Mouse (Mus musculus) heart, postnatal 0 days (tissue): ENCODE measurements at regions not wholly inside any gene's neighbourhood (a gene's known extent, or its start where the extent isn't known, plus 50 kb on each side); places are given as distances from the start of the nearest gene placed in this dataset.
A peak's percentile ranks its signal among the peaks of the same experiment; 100 is the strongest.

Experiments
- ATAC-seq: fragments of 200-750 bp; cut with Nextera tagmentation; 2 replicates; pipeline ENCODE4 v1.8.0; 2017; ENCODE audit warnings: low read depth, moderate number of reproducible peaks, moderate library complexity; ENCODE audit not compliant: insufficient read depth
- DNase-seq: peaks from one replicate; pipeline ENCODE4 v3.0.0-alpha.2; 2016; ENCODE audit warnings: low spot score
- H3K27ac ChIP-seq: fragments of 300-500 bp; sonication (generic); 2 replicates; pipeline ENCODE4 v1.5.1; 2014; ENCODE audit warnings: low read depth, mild to moderate bottlenecking
- H3K27me3 ChIP-seq: fragments of 300-500 bp; sonication (generic); 2 replicates; pipeline ENCODE4 v1.6.1; 2014; ENCODE audit warnings: low read length, mixed read lengths; ENCODE audit not compliant: control insufficient read depth, insufficient read depth
- H3K36me3 ChIP-seq: fragments of 300-500 bp; sonication (generic); replicated peaks from 2 replicates; pipeline ENCODE4 v1.6.1; 2014; ENCODE audit warnings: low read length, mixed read lengths; ENCODE audit not compliant: control insufficient read depth, insufficient read depth
- H3K4me1 ChIP-seq: fragments of 300-500 bp; sonication (generic); 2 replicates; pipeline ENCODE4 v1.6.1; 2014; ENCODE audit warnings: antibody characterized with exemption; ENCODE audit not compliant: control insufficient read depth, insufficient read depth
- H3K4me2 ChIP-seq: fragments of 300-500 bp; sonication (generic); 2 replicates; pipeline ENCODE4 v1.6.1; 2014; ENCODE audit warnings: low read depth, mild to moderate bottlenecking, low read length, moderate library complexity
- H3K4me3 ChIP-seq: fragments of 300-500 bp; sonication (generic); 2 replicates; pipeline ENCODE4 v1.5.1; 2014; ENCODE audit warnings: low read depth, low read length
- H3K9ac ChIP-seq: fragments of 300-500 bp; sonication (generic); replicated peaks from 2 replicates; pipeline ENCODE4 v1.6.1; 2014; ENCODE audit warnings: low read depth, low read length, mixed read lengths
- H3K9me3 ChIP-seq: fragments of 300-500 bp; sonication (generic); replicated peaks from 2 replicates; pipeline ENCODE4 v1.6.1; 2016; ENCODE audit warnings: low read length; ENCODE audit not compliant: control insufficient read depth
- CTCF ChIP-seq: IDR thresholded peaks from 2 replicates; pipeline ENCODE4 v1.5.1; 2016; ENCODE audit warnings: antibody characterized with exemption, control low read depth, low read depth
- EP300 ChIP-seq: IDR thresholded peaks from 2 replicates; pipeline ENCODE4 v1.6.1; 2016; ENCODE audit warnings: antibody characterized with exemption, low read depth
- WGBS: fragments of 180-500 bp; shearing (Covaris S2); extraction: QIAGEN DNeasy Blood & Tissue Kit; methylation state at CpG from one replicate; pipeline ENCODE4 v1.1.7; 2014; 5-methylcytosine and 5-hydroxymethylcytosine counted together

DNA sequence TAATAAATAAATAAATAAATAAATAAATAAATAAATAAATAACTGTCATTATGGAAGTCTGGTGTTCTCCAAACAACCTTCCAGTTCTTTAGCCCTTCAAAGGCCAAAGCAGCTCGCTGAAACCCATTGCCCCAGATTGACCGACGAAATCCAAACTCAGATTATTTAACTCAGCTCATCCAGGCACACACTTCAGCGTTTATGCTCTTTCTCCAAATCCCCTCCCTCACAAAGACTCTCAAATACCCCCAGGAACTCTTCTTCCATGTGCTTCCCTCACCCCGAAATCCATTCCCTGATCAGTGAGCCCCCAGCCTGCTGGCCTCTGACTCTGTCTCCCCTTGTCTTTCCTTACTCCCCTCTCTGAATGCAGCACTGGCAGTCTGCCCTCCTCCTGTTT, 480.8 kb downstream of the Tns1 start:
- ATAC-seq: no peak
- Histone ChIP-seq H3K4me1 (peaks cover 7% of the 10 kb centered on the region; the same call in 1 of the 2 replicates), H3K27me3 (no peaks in the 10 kb centered on the region), H3K4me3 (no peak overlapping the region), H3K9ac (no peak overlapping the region), H3K27ac (peak overlapping the region; percentile 40), H3K4me2 (no peak overlapping the region), H3K9me3 (no peaks in the 10 kb centered on the region), H3K36me3 (no peaks in the 10 kb centered on the region)
- 68% methylated on average over 5 of the region's 5 CpGs for WGBS
- no peak for DNase-seq
- TF ChIP-seq EP300: no peak
- TF ChIP-seq CTCF: no peak

DNA sequence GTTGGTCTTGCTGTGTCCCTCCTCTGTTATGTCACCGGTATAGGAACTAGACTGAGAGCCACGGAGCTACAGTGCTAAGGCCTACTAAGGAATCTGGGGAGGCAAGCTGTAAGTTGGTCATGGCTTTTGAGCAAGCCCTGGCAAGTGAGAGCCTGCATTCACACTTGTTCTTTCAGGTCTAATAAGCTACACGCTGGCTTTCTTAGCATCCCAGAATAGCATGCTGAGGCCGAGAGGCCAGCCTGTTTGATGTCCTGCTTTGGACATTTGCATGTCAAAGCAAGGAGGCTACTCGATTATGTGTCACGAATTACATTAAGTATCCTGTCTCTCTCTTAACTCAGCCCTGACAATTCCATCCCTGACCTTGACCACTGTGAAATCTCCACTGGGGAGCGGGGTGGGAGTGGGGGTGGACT, 481.5 kb downstream of the Tns1 start:
- Histone ChIP-seq H3K27ac (no peak overlapping the region), H3K9ac (no peak overlapping the region), H3K4me1 (peaks cover 7% of the 10 kb centered on the region; the same call in 1 of the 2 replicates), H3K4me2 (no peak overlapping the region), H3K36me3 (no peaks in the 10 kb centered on the region), H3K27me3 (no peaks in the 10 kb centered on the region), H3K4me3 (no peak overlapping the region), H3K9me3 (no peaks in the 10 kb centered on the region)
- DNase-seq (no peak), ATAC-seq (no peak)
- TF ChIP-seq CTCF (no peak), EP300 (no peak)
- WGBS: 40% methylated on average over 7 of the region's 7 CpGs

DNA sequence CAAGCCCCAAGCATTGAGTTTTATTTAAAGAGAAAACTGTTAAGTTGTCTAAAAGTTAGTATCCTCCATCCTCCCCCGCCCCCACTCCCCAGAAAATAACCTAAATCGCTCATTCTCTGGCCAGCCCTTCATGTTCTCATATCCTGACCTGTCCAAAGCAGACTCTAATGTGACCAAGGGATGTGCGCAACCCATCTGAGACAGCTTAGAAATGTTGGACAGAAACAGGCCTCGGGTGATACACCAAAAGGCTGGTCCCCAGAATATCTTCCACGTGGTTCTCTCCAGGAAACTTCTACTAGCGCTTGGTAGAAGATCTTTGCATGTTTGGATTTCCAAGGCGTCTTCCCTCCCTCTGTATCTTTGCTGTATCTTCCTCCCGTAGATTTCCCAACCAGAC, 482.8 kb downstream of the Tns1 start:
- Histone ChIP-seq H3K4me2 (no peak overlapping the region), H3K9ac (no peak overlapping the region), H3K36me3 (no peaks in the 10 kb centered on the region), H3K4me3 (no peak overlapping the region), H3K4me1 (peaks cover 7% of the 10 kb centered on the region; the same call in 1 of the 2 replicates), H3K27ac (no peak overlapping the region), H3K9me3 (no peaks in the 10 kb centered on the region), H3K27me3 (no peaks in the 10 kb centered on the region)
- ATAC-seq (no peak), DNase-seq (no peak)
- 84% methylated on average over 8 of the region's 8 CpGs for WGBS
- TF ChIP-seq EP300: no peak
- no peak for TF ChIP-seq CTCF

DNA sequence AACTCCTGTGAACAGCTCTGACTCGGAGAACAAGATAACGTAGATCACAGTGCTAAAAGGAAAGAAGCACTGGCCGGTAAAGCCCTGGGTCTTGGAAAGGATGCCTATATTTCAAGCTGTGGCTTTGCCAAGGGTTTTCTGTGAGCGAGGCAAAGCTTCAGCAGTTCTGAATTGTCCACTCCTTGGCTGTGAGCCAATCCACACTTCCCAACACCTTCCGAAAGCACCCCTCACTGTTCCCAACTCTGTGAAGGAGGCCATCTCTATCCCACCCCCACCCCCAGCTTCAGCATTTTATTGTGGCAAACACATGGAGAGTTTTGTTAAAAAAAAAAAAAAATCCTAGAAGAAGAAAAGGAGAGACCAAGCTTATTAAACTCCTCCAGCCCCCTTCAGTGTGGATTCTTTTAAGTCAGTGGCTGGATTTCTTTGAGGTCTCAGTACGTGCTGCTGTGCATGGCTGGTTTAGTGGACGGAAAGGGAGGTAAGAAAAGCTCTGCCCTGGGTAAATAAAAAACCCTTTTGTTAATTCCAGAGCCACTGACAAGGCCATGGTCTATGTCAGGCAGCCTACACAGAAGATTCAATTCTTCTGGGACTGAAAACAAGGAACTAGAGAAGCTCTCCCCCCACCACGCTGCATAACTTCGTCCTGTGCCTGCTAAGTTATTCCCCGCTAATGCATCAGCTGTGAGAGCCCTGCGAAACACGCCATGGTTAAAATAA, 483.4 kb downstream of the Tns1 start:
- ATAC-seq: no peak
- 47% methylated on average over 12 of the region's 12 CpGs for WGBS
- no peaks in the 10 kb centered on the region for H3K9me3 ChIP-seq
- peaks cover 7% of the 10 kb centered on the region; the same call in 1 of the 2 replicates for H3K4me1 ChIP-seq
- DNase-seq: no peak
- no peaks in the 10 kb centered on the region for H3K36me3 ChIP-seq
- no peak overlapping the region for H3K4me3 ChIP-seq
- no peak overlapping the region for H3K27ac ChIP-seq
- H3K9ac ChIP-seq: no peak overlapping the region
- TF ChIP-seq EP300 (no peak), CTCF (no peak)
- H3K27me3 ChIP-seq: no peaks in the 10 kb centered on the region
- peak overlapping the region; percentile 11; the same call in 1 of the 2 replicates for H3K4me2 ChIP-seq

DNA sequence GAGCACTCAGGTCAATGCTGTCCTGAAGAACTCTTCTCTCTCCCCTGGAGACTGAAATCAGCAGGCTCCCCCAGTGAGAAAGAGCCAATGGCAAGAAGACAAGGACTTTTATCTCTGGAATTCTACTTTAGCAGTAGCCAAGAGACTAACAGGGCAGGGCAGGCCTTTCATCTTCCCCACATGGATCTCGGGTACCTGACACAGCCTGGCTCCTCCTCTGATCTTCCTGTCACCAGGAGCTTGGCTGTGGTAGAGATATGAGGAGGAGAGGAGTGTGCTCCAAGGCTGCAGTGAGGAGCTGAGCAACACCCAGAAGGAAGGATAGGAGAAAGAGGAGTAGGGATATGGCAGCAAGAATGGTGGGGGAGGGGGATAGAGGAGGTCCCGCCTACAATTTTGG, 488.5 kb downstream of the Tns1 start:
- H3K27me3 ChIP-seq: no peaks in the 10 kb centered on the region
- H3K9ac ChIP-seq: no peak overlapping the region
- no peaks in the 10 kb centered on the region for H3K9me3 ChIP-seq
- H3K36me3 ChIP-seq: no peaks in the 10 kb centered on the region
- 35% methylated on average over 2 of the region's 2 CpGs for WGBS
- no peak for DNase-seq
- no peak overlapping the region for H3K4me3 ChIP-seq
- H3K4me1 ChIP-seq: 0 out of 2 replicates have a peak, but pooled peaks cover 3% of the 10 kb centered on the region
- TF ChIP-seq EP300 (no peak), CTCF (no peak)
- no peak overlapping the region for H3K4me2 ChIP-seq
- no peak for ATAC-seq
- no peak overlapping the region for H3K27ac ChIP-seq

DNA sequence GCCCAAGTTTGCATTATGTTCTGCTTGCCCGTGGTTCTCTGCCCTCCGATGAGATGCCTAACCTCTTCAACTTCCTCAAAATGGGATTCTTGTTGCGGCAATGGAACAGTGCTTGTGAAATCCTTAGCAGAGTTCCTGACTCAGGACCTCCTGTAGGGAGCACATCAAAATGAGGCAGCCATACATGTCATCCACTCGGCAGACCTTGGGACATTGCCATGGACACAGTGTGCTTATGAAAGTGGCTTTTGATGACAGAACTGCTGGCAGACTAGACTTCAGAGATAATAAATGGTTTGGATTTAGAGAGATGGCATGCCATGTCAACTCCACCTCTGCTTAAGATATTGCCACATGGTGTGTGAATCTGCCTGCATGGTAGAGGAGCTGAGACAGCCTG, 489.4 kb downstream of the Tns1 start:
- Histone ChIP-seq H3K4me3 (no peak overlapping the region), H3K4me1 (no peaks in the 10 kb centered on the region), H3K4me2 (no peak overlapping the region), H3K27me3 (no peaks in the 10 kb centered on the region), H3K27ac (no peak overlapping the region), H3K9ac (no peak overlapping the region), H3K9me3 (no peaks in the 10 kb centered on the region), H3K36me3 (no peaks in the 10 kb centered on the region)
- DNase-seq (no peak), ATAC-seq (no peak)
- 79% methylated on average over 4 of the region's 4 CpGs for WGBS
- TF ChIP-seq CTCF (no peak), EP300 (no peak)
